Mouse (Mus musculus) frontal cortex, adult (tissue): ENCODE measurements around the gene Klrg1.

ENCODE experiments used
- ATAC-seq: cut with Nextera tagmentation; 2 replicates; pipeline ENCODE4 v1.9.2; 2017; ENCODE audit warnings: mild to moderate bottlenecking, moderate library complexity, mixed read lengths; ENCODE audit not compliant: low TSS enrichment

Gene Klrg1

GRCm38 (mm10) chr6:122282782-122283181, at the start of gene Klrg1:
Klrg1 (minus strand) TSS chr6:122282882.
- no peak for ATAC-seq

GRCm38 (mm10) chr6:122325361-122325975, 42.8 kb upstream of the Klrg1 start:
- ATAC-seq = no peak

GRCm38 (mm10) chr6:122318726-122319125, 36.0 kb upstream of the Klrg1 start:
- no peak for ATAC-seq

- ATAC-seq = no peak
Measured at GRCm38 (mm10) chr6:122310187-122310820, 27.6 kb upstream of the Klrg1 start.

GRCm38 (mm10) chr6:122309446-122309960, 26.8 kb upstream of the Klrg1 start:
- ATAC-seq = no peak

GRCm38 (mm10) chr6:122308505-122309393, 26.1 kb upstream of the Klrg1 start, which contains the start of gene M6pr:
M6pr (plus strand) TSS chr6:122308720.
- ATAC-seq = peak; percentile 98

GRCm38 (mm10) chr6:122308136-122308504, 25.4 kb upstream of the Klrg1 start:
- no peak for ATAC-seq

GRCm38 (mm10) chr6:122306707-122307106, 24.0 kb upstream of the Klrg1 start:
- ATAC-seq = no peak

GRCm38 (mm10) chr6:122304790-122305555, 22.3 kb upstream of the Klrg1 start:
- no peak for ATAC-seq

- ATAC-seq = no peak
Measured at GRCm38 (mm10) chr6:122304355-122304754, 21.7 kb upstream of the Klrg1 start.

- ATAC-seq = no peak
Measured at GRCm38 (mm10) chr6:122303526-122303925, 20.8 kb upstream of the Klrg1 start.

- ATAC-seq = no peak
Measured at GRCm38 (mm10) chr6:122302661-122303060, 20.0 kb upstream of the Klrg1 start.

GRCm38 (mm10) chr6:122302121-122302520, 19.4 kb upstream of the Klrg1 start:
- no peak for ATAC-seq

GRCm38 (mm10) chr6:122299621-122300133, 17.0 kb upstream of the Klrg1 start:
- no peak for ATAC-seq

GRCm38 (mm10) chr6:122298223-122298609, 15.5 kb upstream of the Klrg1 start:
- ATAC-seq = no peak

- peak; percentile 94 for ATAC-seq
Measured at GRCm38 (mm10) chr6:122297279-122298222, 14.9 kb upstream of the Klrg1 start.

- peak; percentile 11 for ATAC-seq
Measured at GRCm38 (mm10) chr6:122296918-122297278, 14.2 kb upstream of the Klrg1 start.

GRCm38 (mm10) chr6:122295242-122295641, 12.6 kb upstream of the Klrg1 start:
- ATAC-seq = no peak

- ATAC-seq = no peak
Measured at GRCm38 (mm10) chr6:122294290-122294689, 11.6 kb upstream of the Klrg1 start.

GRCm38 (mm10) chr6:122293796-122294195, 11.1 kb upstream of the Klrg1 start:
- ATAC-seq = no peak
